Mouse (Mus musculus) intestine, embryonic 14.5 days (tissue): Measurements from ENCODE around the gene Sumo1. TPM values are rescaled to one million over a fixed set of nuclear protein-coding genes. Genes with fewer than 3 reads are reported as not detected.

Source experiments
- ATAC-seq: fragments of 200-750 bp; cut with Nextera tagmentation; replicated peaks from 2 replicates; pipeline ENCODE4 v1.8.0; 2017; ENCODE audit warnings: low read depth, moderate number of reproducible peaks, moderate TSS enrichment, moderate library complexity; ENCODE audit not compliant: low FRiP score, low TSS enrichment
- DNase-seq: peaks from one replicate; pipeline ENCODE4 v3.0.0-alpha.2; 2018; ENCODE audit warnings: low spot score
- H3K27ac ChIP-seq: fragments of 300-500 bp; sonication (generic); 2 replicates; pipeline ENCODE4 v1.5.1; 2014; ENCODE audit warnings: low read depth, mild to moderate bottlenecking, control low read depth
- H3K27me3 ChIP-seq: fragments of 300-500 bp; sonication (generic); replicated peaks from 2 replicates; pipeline ENCODE4 v1.6.1; 2014; ENCODE audit warnings: low read length, control low read depth; ENCODE audit not compliant: control insufficient read depth, insufficient read depth
- H3K36me3 ChIP-seq: fragments of 300-500 bp; sonication (generic); 2 replicates; pipeline ENCODE4 v1.6.1; 2014; ENCODE audit warnings: low read length, control low read depth; ENCODE audit not compliant: control insufficient read depth, insufficient read depth
- H3K4me1 ChIP-seq: fragments of 300-500 bp; sonication (generic); replicated peaks from 2 replicates; pipeline ENCODE4 v1.6.1; 2014; ENCODE audit warnings: low read length, control low read depth, mixed read lengths; ENCODE audit not compliant: control insufficient read depth, insufficient read depth
- H3K4me2 ChIP-seq: fragments of 300-500 bp; sonication (generic); 2 replicates; pipeline ENCODE4 v1.6.1; 2014; ENCODE audit warnings: low read length
- H3K4me3 ChIP-seq: fragments of 300-500 bp; sonication (generic); 2 replicates; pipeline ENCODE4 v1.5.1; 2014; ENCODE audit warnings: low read depth, low read length, control low read depth, mixed read lengths
- H3K9ac ChIP-seq: fragments of 300-500 bp; sonication (generic); 2 replicates; pipeline ENCODE4 v1.6.1; 2014; ENCODE audit warnings: mild to moderate bottlenecking, low read length
- H3K9me3 ChIP-seq: fragments of 300-500 bp; sonication (generic); 2 replicates; pipeline ENCODE4 v1.6.1; 2016; ENCODE audit warnings: low read length, control low read depth; ENCODE audit not compliant: control insufficient read depth
- WGBS: fragments of 180-500 bp; shearing (Covaris S2); extraction: QIAGEN DNeasy Blood & Tissue Kit; methylation state at CpG from one replicate; pipeline ENCODE4 v1.1.7; 2014; 5-methylcytosine and 5-hydroxymethylcytosine counted together
- polyA plus RNA-seq: library from polyadenylated mRNA; unstranded; fragments of >200 nt; fragmentation: Nextera tagmentation; extraction: Ambion mirVana; gene quantifications from 2 replicates; pipeline ENCODE4 v1.2.1, GENCODE M21; 2014

The Sumo1 gene
- polyA plus RNA-seq, 1 experiment from 2014 or later: 371 TPM

GRCm38 (mm10) chr1:59608125-59608762 lies 62.4 kb downstream of the Sumo1 start:
- no peak overlapping the region for H3K27ac ChIP-seq
- H3K36me3 ChIP-seq: no peaks in the 10 kb centered on the region
- 82% methylated on average over 7 of the region's 7 CpGs for WGBS
- ATAC-seq (no peak), DNase-seq (no peak)
- H3K4me1 ChIP-seq: no peaks in the 10 kb centered on the region
- no peak overlapping the region for H3K4me2 ChIP-seq
- no peak overlapping the region for H3K9ac ChIP-seq
- H3K27me3 ChIP-seq: no peaks in the 10 kb centered on the region
- H3K9me3 ChIP-seq: no peaks in the 10 kb centered on the region
- no peak overlapping the region for H3K4me3 ChIP-seq

DNA sequence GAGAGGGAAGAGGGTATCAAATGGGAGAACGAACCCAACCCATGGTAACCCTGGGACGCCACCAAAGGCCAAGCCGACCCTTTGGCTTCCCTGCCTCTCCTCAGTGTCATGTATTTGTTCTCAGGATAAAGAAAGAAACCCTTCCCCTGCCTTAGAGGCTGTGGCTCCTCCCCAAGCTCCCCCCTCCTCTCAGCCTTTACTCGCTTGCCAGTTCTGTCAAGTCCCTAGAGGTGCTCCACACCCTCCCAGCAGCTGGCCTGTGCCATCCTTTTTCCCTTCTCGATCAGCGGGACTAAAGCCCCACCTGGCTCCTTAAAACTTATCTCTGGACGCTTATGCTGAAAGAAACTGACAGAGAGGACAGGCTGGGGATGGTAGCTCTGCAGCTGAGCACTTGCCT lies 63.6 kb downstream of the Sumo1 start:
- Histone ChIP-seq H3K9me3 (no peaks in the 10 kb centered on the region), H3K4me1 (no peaks in the 10 kb centered on the region), H3K27ac (no peak overlapping the region), H3K36me3 (no peaks in the 10 kb centered on the region), H3K4me3 (no peak overlapping the region), H3K4me2 (no peak overlapping the region), H3K27me3 (no peaks in the 10 kb centered on the region), H3K9ac (no peak overlapping the region)
- DNase-seq (no peak), ATAC-seq (no peak)
- 60% methylated on average over 7 of the region's 7 CpGs for WGBS

- H3K27me3 ChIP-seq: no peaks in the 10 kb centered on the region
- no peak overlapping the region for H3K27ac ChIP-seq
- no peak overlapping the region for H3K4me3 ChIP-seq
- no peaks in the 10 kb centered on the region for H3K4me1 ChIP-seq
- ATAC-seq (no peak), DNase-seq (no peak)
- H3K4me2 ChIP-seq: no peak overlapping the region
- no peak overlapping the region for H3K9ac ChIP-seq
- WGBS: 86% methylated on average over 13 of the region's 13 CpGs
- H3K9me3 ChIP-seq: no peaks in the 10 kb centered on the region
- H3K36me3 ChIP-seq: no peaks in the 10 kb centered on the region
These were observed 64.2 kb downstream of the Sumo1 start for GRCm38 (mm10) chr1:59606479-59606878.

DNA sequence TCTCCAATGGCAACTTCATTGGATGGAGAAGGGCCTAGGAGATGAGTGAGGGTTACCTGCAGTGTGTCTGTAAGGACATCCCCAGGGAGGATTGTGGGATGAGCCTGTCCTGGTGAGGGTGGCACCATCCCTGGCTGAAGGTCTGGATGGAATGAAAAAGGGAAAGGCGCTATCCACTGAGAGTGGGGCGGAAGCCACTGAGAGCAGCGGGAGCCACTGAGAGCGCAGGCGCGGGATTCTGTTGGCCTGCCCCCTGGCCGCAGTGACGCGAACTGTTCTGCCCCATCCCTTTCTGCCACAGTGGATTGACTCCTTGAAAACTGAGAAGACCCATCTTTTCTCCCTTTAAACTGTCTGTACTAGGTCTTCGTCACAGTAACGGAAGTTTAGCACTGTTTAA lies 66.7 kb downstream of the Sumo1 start:
- Histone ChIP-seq H3K36me3 (no peaks in the 10 kb centered on the region), H3K9me3 (no peaks in the 10 kb centered on the region), H3K4me3 (no peak overlapping the region), H3K4me2 (peak overlapping the region; percentile 2; the same call in 1 of the 2 replicates), H3K27ac (no peak overlapping the region), H3K4me1 (no peaks in the 10 kb centered on the region), H3K27me3 (no peaks in the 10 kb centered on the region), H3K9ac (no peak overlapping the region)
- DNase-seq: no peak
- 25% methylated on average over 11 of the region's 11 CpGs for WGBS
- ATAC-seq: no peak; the same call in 1 of the 2 replicates

GRCm38 (mm10) chr1:59603417-59603712 lies 67.3 kb downstream of the Sumo1 start:
- no peaks in the 10 kb centered on the region for H3K4me1 ChIP-seq

DNA sequence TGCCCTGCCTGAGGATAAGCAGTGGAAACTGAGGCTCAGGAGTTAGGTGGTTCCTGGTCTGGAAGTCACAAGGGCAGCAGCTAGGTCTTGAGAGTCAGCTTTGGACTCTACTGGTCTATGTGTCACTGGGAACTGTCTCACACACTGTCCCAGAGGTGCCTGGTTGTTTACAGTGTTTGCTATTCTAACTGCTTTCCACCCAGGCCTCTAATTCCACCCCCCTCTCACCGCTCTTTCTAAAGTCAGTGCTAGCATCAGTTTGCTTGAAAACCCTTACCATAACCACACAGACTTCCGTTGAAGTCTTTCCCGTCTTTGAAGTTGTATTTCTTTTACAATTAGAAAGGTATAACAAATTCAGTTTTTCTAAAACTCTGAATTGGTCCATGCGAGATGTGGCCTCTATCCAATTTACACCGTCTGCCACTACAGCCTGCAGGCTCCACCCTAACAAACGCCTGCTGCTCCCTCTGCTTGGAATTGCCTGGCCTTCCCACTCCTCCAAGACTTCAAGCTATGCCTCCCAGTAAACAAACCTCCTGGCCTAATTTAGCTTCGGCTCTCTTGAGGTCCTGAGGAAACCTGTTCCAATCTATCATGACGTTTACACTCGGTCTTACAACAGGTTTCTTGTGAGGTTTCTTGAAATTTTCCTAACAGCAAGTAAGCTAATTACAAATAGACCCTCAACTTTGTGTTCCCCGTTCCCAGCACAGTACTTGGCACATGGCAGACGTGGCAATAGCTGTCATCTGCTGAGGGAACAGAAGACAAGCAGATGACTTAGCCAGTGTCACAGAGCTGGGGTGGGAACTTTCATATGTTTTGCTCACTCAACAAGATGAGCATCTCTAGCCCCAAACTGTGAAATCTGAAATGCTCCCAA lies 67.9 kb downstream of the Sumo1 start:
- Histone ChIP-seq H3K4me2 (no peak overlapping the region), H3K9ac (no peak overlapping the region), H3K36me3 (no peaks in the 10 kb centered on the region), H3K4me3 (no peak overlapping the region), H3K9me3 (no peaks in the 10 kb centered on the region), H3K4me1 (no peaks in the 10 kb centered on the region), H3K27ac (no peak overlapping the region), H3K27me3 (no peaks in the 10 kb centered on the region)
- ATAC-seq: no peak
- 40% methylated on average over 11 of the region's 11 CpGs for WGBS
- no peak for DNase-seq

More at GRCm38 (mm10) chr1:59603417-59603712, 67.3 kb downstream of the Sumo1 start:
- DNase-seq (no peak), ATAC-seq (no peak)
- Histone ChIP-seq H3K4me3 (no peak overlapping the region), H3K27me3 (no peaks in the 10 kb centered on the region), H3K4me2 (no peak overlapping the region), H3K27ac (no peak overlapping the region), H3K9me3 (no peaks in the 10 kb centered on the region), H3K36me3 (no peaks in the 10 kb centered on the region), H3K9ac (no peak overlapping the region)
- 96% methylated on average over 2 of the region's 2 CpGs for WGBS

DNA sequence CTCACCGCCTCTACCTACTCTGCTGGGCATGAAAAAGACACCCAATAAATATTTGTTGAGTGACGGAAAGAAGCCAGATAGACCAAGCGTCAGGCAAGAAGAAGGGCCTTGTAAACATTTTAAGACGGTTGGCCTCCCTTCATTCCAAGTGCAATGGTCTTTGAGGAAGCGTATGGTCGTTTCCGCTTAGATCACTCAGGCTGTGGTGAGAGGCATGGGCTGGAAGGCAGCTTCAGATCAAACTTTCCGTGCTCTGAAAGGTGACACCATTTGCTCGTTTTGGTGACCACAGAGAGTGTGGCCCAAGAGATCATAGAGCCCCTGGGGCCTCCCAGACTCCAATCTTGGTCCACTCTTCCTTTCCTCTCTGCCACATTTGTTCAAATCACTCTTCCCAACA lies 75.0 kb downstream of the Sumo1 start:
- no peak overlapping the region for H3K9ac ChIP-seq
- H3K36me3 ChIP-seq: no peaks in the 10 kb centered on the region
- H3K27ac ChIP-seq: no peak overlapping the region
- H3K4me3 ChIP-seq: no peak overlapping the region
- H3K27me3 ChIP-seq: peaks cover 19% of the 10 kb centered on the region
- H3K4me1 ChIP-seq: peaks cover 9% of the 10 kb centered on the region; the same call in 1 of the 2 replicates
- H3K9me3 ChIP-seq: no peaks in the 10 kb centered on the region
- 66% methylated on average over 9 of the region's 9 CpGs for WGBS
- DNase-seq (no peak), ATAC-seq (no peak)
- no peak overlapping the region for H3K4me2 ChIP-seq

- Histone ChIP-seq H3K36me3 (no peaks in the 10 kb centered on the region), H3K9ac (no peak overlapping the region), H3K27me3 (peaks cover 19% of the 10 kb centered on the region), H3K4me3 (no peak overlapping the region), H3K27ac (no peak overlapping the region), H3K9me3 (no peaks in the 10 kb centered on the region), H3K4me1 (peaks cover 9% of the 10 kb centered on the region; the same call in 1 of the 2 replicates), H3K4me2 (no peak overlapping the region)
- WGBS: 67% methylated on average over 11 of the region's 11 CpGs
- no peak for ATAC-seq
- DNase-seq: no peak
These were observed 75.9 kb downstream of the Sumo1 start for GRCm38 (mm10) chr1:59594586-59595266.
